Mouse (Mus musculus) stomach, adult 2 months (tissue): ENCODE results near the gene AY761184. TPM values are rescaled to one million over a fixed set of nuclear protein-coding genes. Genes with fewer than 3 reads are reported as not detected.

ENCODE experiments used
- polyA plus RNA-seq: library from polyadenylated mRNA; depleted of rRNA; stranded (reverse); fragments of >200 nt; gene quantifications from 2 replicates; pipeline ENCODE4 v1.2.3, GENCODE M21; 2012; rRNA removed

AY761184 gene
- polyA plus RNA-seq, result not detected in 2 replicates

GRCm38 (mm10) chr8:21703545-21703944, at the start of gene AY761184:
TSS of gene AY761184 (minus strand) at chr8:21703645.

GRCm38 (mm10) chr8:21665497-21665896, 37.9 kb downstream of the AY761184 start, which contains the start of gene Defa34:
TSS of gene Defa34 (plus strand) at chr8:21665797.

DNA sequence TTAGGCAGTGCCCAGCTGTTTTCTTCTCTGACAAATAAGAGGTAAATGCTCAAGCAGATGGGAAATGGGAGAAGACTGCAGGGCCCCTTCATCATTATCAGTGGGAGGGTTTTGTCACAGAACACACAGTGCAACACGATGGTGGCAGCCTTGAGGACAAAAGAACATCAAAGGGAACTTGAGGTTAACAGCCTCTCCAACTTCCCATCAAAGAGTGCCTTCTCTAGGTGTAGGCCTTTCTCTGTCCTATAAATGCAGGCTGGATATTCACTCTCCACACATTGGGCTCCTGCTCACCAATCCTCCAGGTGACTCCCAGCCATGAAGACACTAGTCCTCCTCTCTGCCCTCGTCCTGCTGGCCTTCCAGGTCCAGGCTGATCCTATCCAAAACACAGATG, 48.0 kb downstream of the AY761184 start, which contains the start of gene Defa17:
Gene Defa17, plus strand, starts transcription at position 301 of the 400 bp plus-strand sequence.

Other genes with a start within 250 kb of the AY761184 start
- not detected in 2 replicates for gene Gm7849, start 247.1 kb downstream of the AY761184 start, polyA plus RNA-seq
- gene Defa20, start 194.4 kb downstream of the AY761184 start, polyA plus RNA-seq, result not detected in 2 replicates
- gene Defa32, start 174.6 kb downstream of the AY761184 start, polyA plus RNA-seq, result not detected in 2 replicates
- gene Defa37, start 138.3 kb downstream of the AY761184 start, polyA plus RNA-seq, result not detected in 2 replicates
- gene Defa28, start 120.6 kb downstream of the AY761184 start, polyA plus RNA-seq, result not detected in 2 replicates
- gene Gm7861, start 109.1 kb downstream of the AY761184 start, polyA plus RNA-seq, result not detected in 2 replicates
- gene Defa26, start 85.5 kb downstream of the AY761184 start, polyA plus RNA-seq, result not detected in 2 replicates
- not detected in 2 replicates for gene Defa17, start 47.9 kb downstream of the AY761184 start, polyA plus RNA-seq
- not detected in 2 replicates for gene Defa34, start 37.8 kb downstream of the AY761184 start, polyA plus RNA-seq
- not detected in 2 replicates for gene Defa24, start 30.8 kb upstream of the AY761184 start, polyA plus RNA-seq
- not detected in 2 replicates for gene Defb50, start 119.9 kb upstream of the AY761184 start, polyA plus RNA-seq
- not detected in 2 replicates for gene Defb2, start 136.3 kb upstream of the AY761184 start, polyA plus RNA-seq
- gene Defb10, start 155.3 kb upstream of the AY761184 start, polyA plus RNA-seq, result not detected in 2 replicates
- not detected in 2 replicates for gene Defb9, start 181.8 kb upstream of the AY761184 start, polyA plus RNA-seq
- not detected in 2 replicates for gene Defb11, start 202.8 kb upstream of the AY761184 start, polyA plus RNA-seq
- not detected in 2 replicates for gene Defb15, start 229.1 kb upstream of the AY761184 start, polyA plus RNA-seq
- gene Defb35, start 234.7 kb upstream of the AY761184 start, polyA plus RNA-seq, result not detected in 2 replicates
- gene Defb13, start 243.1 kb upstream of the AY761184 start, polyA plus RNA-seq, result not detected in 2 replicates